Mouse (Mus musculus): Measurements from ENCODE around the gene Casp3. TPM values are rescaled to one million over a fixed set of nuclear protein-coding genes. Genes with fewer than 3 reads are reported as not detected.

The Casp3 gene
- polyA plus RNA-seq, 1 experiment from 2014 or later = 69.4 TPM

DNA sequence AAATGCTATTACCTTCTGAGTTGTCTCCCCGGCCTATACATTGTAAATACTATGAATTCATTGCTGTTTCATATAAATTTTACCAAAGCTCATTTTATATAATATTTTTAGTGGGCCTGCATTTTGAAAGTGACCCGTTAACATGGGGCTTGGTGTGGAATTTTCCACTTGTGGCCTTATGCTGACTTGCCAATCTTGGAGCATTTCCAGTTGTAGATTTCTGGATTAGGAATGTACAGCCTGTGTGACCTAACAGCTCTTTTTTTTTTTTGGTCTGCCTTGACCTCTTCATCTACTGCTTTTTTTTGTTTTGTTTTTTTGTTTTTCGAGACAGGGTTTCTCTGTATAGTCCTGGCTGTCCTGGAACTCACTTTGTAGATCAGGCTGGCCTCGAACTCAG, 13.8 kb downstream of the Casp3 start:
- Histone ChIP-seq H3K36me3 (ENCODE audit: control insufficient read depth, insufficient read depth, low read length) (peaks cover 42% of the 10 kb centered on the region), H3K4me2 (replicated peaks; ENCODE audit: low read depth, low read length) (no peak overlapping the region), H3K4me3 (ENCODE audit: low read length) (no peak overlapping the region), H3K4me1 (ENCODE audit: control insufficient read depth, insufficient read depth, low read length) (no peaks in the 10 kb centered on the region), H3K27me3 (ENCODE audit: control insufficient read depth, insufficient read depth, low read length) (no peaks in the 10 kb centered on the region), H3K9me3 (ENCODE audit: control insufficient read depth, low read length) (no peaks in the 10 kb centered on the region), H3K27ac (ENCODE audit: low read depth, low read length) (no peak overlapping the region), H3K9ac (ENCODE audit: low read depth, low read length) (no peak overlapping the region)
- ATAC-seq (ENCODE audit: low FRiP score, low TSS enrichment) = no peak
- WGBS = 95% methylated on average over 4 of the region's 4 CpGs

- Histone ChIP-seq H3K36me3 (ENCODE audit: control insufficient read depth, insufficient read depth, low read length) (peaks cover 40% of the 10 kb centered on the region), H3K9me3 (ENCODE audit: control insufficient read depth, low read length) (no peaks in the 10 kb centered on the region), H3K4me1 (ENCODE audit: control insufficient read depth, insufficient read depth, low read length) (no peaks in the 10 kb centered on the region), H3K4me2 (replicated peaks; ENCODE audit: low read depth, low read length) (no peak overlapping the region), H3K27ac (ENCODE audit: low read depth, low read length) (0 out of 2 replicates have a peak overlapping the region, but pooled peaks have one; percentile 32), H3K9ac (ENCODE audit: low read depth, low read length) (no peak overlapping the region), H3K27me3 (ENCODE audit: control insufficient read depth, insufficient read depth, low read length) (no peaks in the 10 kb centered on the region), H3K4me3 (ENCODE audit: low read length) (no peak overlapping the region)
- 63% methylated on average over 6 of the region's 6 CpGs for WGBS
- no peak; the same call in 1 of the 2 replicates for ATAC-seq (ENCODE audit: low FRiP score, low TSS enrichment)
Measured at GRCm38 (mm10) chr8:46639010-46639571, 22.0 kb downstream of the Casp3 start.

DNA sequence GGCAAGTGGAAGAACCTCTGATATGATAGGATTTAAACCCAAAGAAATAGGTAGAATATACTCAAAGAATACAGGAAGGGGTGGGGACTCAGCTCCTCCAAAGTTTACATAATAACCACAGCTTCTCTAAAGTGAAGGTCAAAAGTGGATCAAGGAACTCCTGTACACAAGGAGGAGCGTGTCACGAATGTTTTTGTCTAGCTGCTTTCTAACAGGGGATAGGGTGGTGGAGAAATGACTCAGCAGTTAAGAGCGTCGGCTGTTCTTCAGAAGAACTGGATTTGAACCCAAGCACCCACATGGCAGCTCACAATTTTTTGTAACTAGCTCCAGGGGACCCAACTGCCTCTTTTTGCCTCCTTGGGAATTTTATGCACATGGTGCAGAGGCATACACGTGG, 22.8 kb downstream of the Casp3 start:
- Histone ChIP-seq H3K4me3 (ENCODE audit: low read length) (no peak overlapping the region), H3K9ac (ENCODE audit: low read depth, low read length) (no peak overlapping the region), H3K4me1 (ENCODE audit: control insufficient read depth, insufficient read depth, low read length) (no peaks in the 10 kb centered on the region), H3K27ac (ENCODE audit: low read depth, low read length) (no peak overlapping the region), H3K9me3 (ENCODE audit: control insufficient read depth, low read length) (no peaks in the 10 kb centered on the region), H3K4me2 (replicated peaks; ENCODE audit: low read depth, low read length) (no peak overlapping the region), H3K36me3 (ENCODE audit: control insufficient read depth, insufficient read depth, low read length) (peaks cover 33% of the 10 kb centered on the region), H3K27me3 (ENCODE audit: control insufficient read depth, insufficient read depth, low read length) (no peaks in the 10 kb centered on the region)
- ATAC-seq (ENCODE audit: low FRiP score, low TSS enrichment) = no peak
- 94% methylated on average over 5 of the region's 5 CpGs for WGBS

- no peaks in the 10 kb centered on the region for H3K27me3 ChIP-seq (ENCODE audit: control insufficient read depth, insufficient read depth, low read length)
- no peaks in the 10 kb centered on the region for H3K4me1 ChIP-seq (ENCODE audit: control insufficient read depth, insufficient read depth, low read length)
- no peak overlapping the region for H3K4me2 ChIP-seq (replicated peaks; ENCODE audit: low read depth, low read length)
- H3K36me3 ChIP-seq (ENCODE audit: control insufficient read depth, insufficient read depth, low read length) = peaks cover 19% of the 10 kb centered on the region
- no peak for ATAC-seq (ENCODE audit: low FRiP score, low TSS enrichment)
- no peaks in the 10 kb centered on the region for H3K9me3 ChIP-seq (ENCODE audit: control insufficient read depth, low read length)
- 0 out of 2 replicates have a peak overlapping the region, but pooled peaks have one; percentile 1 for H3K9ac ChIP-seq (ENCODE audit: low read depth, low read length)
- H3K4me3 ChIP-seq (ENCODE audit: low read length) = no peak overlapping the region
- H3K27ac ChIP-seq (ENCODE audit: low read depth, low read length) = no peak overlapping the region
- 88% methylated on average over 5 of the region's 5 CpGs for WGBS
Measured at GRCm38 (mm10) chr8:46641272-46641671, 24.2 kb downstream of the Casp3 start.

DNA sequence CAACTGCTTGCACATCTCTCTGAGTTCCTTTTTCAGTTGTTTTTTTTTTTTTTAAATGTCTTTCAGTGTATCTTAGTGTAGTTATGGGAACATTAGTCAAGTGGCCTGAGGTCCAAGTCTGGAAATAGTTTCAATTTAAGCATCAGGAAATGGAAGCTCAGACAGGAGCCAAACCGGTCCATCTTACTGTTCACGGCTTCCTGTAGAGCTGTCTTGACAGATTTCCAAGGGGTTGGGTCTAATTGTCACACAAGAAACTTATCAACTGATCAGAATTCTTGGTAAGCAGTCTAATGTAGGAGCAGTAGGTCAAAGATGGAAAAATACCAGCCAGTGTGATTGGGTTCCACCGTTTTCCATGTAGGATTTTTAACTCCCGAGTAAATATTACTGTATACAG, 31.3 kb downstream of the Casp3 start:
- H3K36me3 ChIP-seq (ENCODE audit: control insufficient read depth, insufficient read depth, low read length) = no peaks in the 10 kb centered on the region
- no peaks in the 10 kb centered on the region for H3K9me3 ChIP-seq (ENCODE audit: control insufficient read depth, low read length)
- H3K27ac ChIP-seq (ENCODE audit: low read depth, low read length) = no peak overlapping the region
- no peak overlapping the region for H3K4me3 ChIP-seq (ENCODE audit: low read length)
- no peak overlapping the region for H3K9ac ChIP-seq (ENCODE audit: low read depth, low read length)
- 0 out of 2 replicates have a peak, but pooled peaks cover 4% of the 10 kb centered on the region for H3K4me1 ChIP-seq (ENCODE audit: control insufficient read depth, insufficient read depth, low read length)
- H3K27me3 ChIP-seq (ENCODE audit: control insufficient read depth, insufficient read depth, low read length) = no peaks in the 10 kb centered on the region
- ATAC-seq (ENCODE audit: low FRiP score, low TSS enrichment) = no peak
- WGBS = 86% methylated on average over 4 of the region's 4 CpGs
- H3K4me2 ChIP-seq (replicated peaks; ENCODE audit: low read depth, low read length) = no peak overlapping the region

- Histone ChIP-seq H3K4me1 (ENCODE audit: control insufficient read depth, insufficient read depth, low read length) (0 out of 2 replicates have a peak, but pooled peaks cover 4% of the 10 kb centered on the region), H3K36me3 (ENCODE audit: control insufficient read depth, insufficient read depth, low read length) (no peaks in the 10 kb centered on the region), H3K4me3 (ENCODE audit: low read length) (no peak overlapping the region), H3K27me3 (ENCODE audit: control insufficient read depth, insufficient read depth, low read length) (no peaks in the 10 kb centered on the region), H3K9ac (ENCODE audit: low read depth, low read length) (no peak overlapping the region), H3K9me3 (ENCODE audit: control insufficient read depth, low read length) (no peaks in the 10 kb centered on the region), H3K27ac (ENCODE audit: low read depth, low read length) (no peak overlapping the region), H3K4me2 (replicated peaks; ENCODE audit: low read depth, low read length) (no peak overlapping the region)
- 52% methylated on average over 9 of the region's 9 CpGs for WGBS
- no peak for ATAC-seq (ENCODE audit: low FRiP score, low TSS enrichment)
Measured at GRCm38 (mm10) chr8:46651872-46652271, 34.8 kb downstream of the Casp3 start.

- ATAC-seq (ENCODE audit: low FRiP score, low TSS enrichment) = no peak
- Histone ChIP-seq H3K4me1 (ENCODE audit: control insufficient read depth, insufficient read depth, low read length) (0 out of 2 replicates have a peak, but pooled peaks cover 4% of the 10 kb centered on the region), H3K27me3 (ENCODE audit: control insufficient read depth, insufficient read depth, low read length) (no peaks in the 10 kb centered on the region), H3K9me3 (ENCODE audit: control insufficient read depth, low read length) (no peaks in the 10 kb centered on the region), H3K36me3 (ENCODE audit: control insufficient read depth, insufficient read depth, low read length) (no peaks in the 10 kb centered on the region), H3K4me2 (replicated peaks; ENCODE audit: low read depth, low read length) (no peak overlapping the region), H3K27ac (ENCODE audit: low read depth, low read length) (no peak overlapping the region), H3K4me3 (ENCODE audit: low read length) (no peak overlapping the region), H3K9ac (ENCODE audit: low read depth, low read length) (no peak overlapping the region)
- 62% methylated on average over 2 of the region's 2 CpGs for WGBS
Measured at GRCm38 (mm10) chr8:46655919-46656318, 38.8 kb downstream of the Casp3 start.

DNA sequence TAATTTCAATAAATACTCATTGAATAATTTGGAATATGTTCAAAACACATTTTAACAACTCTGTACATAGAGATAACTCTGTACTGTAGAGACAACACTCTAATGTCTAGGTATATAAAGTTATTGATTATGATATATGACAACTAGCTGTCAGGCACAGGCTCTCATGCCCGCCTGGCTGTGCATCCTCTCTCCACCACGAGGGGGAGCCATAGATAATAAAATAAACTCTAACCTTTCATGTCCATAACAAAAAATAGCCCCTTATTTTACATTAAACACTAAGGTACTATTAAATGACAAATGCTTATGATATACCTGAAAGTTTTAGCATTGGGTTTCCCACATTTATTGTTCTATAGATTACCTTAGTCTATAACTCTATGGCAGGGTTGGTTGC, 54.4 kb downstream of the Casp3 start:
- no peak overlapping the region for H3K4me3 ChIP-seq (ENCODE audit: low read length)
- no peaks in the 10 kb centered on the region for H3K27me3 ChIP-seq (ENCODE audit: control insufficient read depth, insufficient read depth, low read length)
- H3K4me1 ChIP-seq (ENCODE audit: control insufficient read depth, insufficient read depth, low read length) = no peaks in the 10 kb centered on the region
- no peaks in the 10 kb centered on the region for H3K36me3 ChIP-seq (ENCODE audit: control insufficient read depth, insufficient read depth, low read length)
- ATAC-seq (ENCODE audit: low FRiP score, low TSS enrichment) = no peak
- H3K27ac ChIP-seq (ENCODE audit: low read depth, low read length) = no peak overlapping the region
- no peak overlapping the region for H3K4me2 ChIP-seq (replicated peaks; ENCODE audit: low read depth, low read length)
- no peak overlapping the region for H3K9ac ChIP-seq (ENCODE audit: low read depth, low read length)
- 0% methylated on average over 2 of the region's 2 CpGs for WGBS
- H3K9me3 ChIP-seq (ENCODE audit: control insufficient read depth, low read length) = peaks cover 4% of the 10 kb centered on the region; the same call in 1 of the 2 replicates

GRCm38 (mm10) chr8:46680671-46681365, 63.7 kb downstream of the Casp3 start:
- H3K36me3 ChIP-seq (ENCODE audit: control insufficient read depth, insufficient read depth, low read length) = no peaks in the 10 kb centered on the region
- no peaks in the 10 kb centered on the region for H3K4me1 ChIP-seq (ENCODE audit: control insufficient read depth, insufficient read depth, low read length)
- no peak overlapping the region for H3K9ac ChIP-seq (ENCODE audit: low read depth, low read length)
- H3K27ac ChIP-seq (ENCODE audit: low read depth, low read length) = no peak overlapping the region
- no peak overlapping the region for H3K4me2 ChIP-seq (replicated peaks; ENCODE audit: low read depth, low read length)
- H3K4me3 ChIP-seq (ENCODE audit: low read length) = no peak overlapping the region
- H3K27me3 ChIP-seq (ENCODE audit: control insufficient read depth, insufficient read depth, low read length) = no peaks in the 10 kb centered on the region
- ATAC-seq (ENCODE audit: low FRiP score, low TSS enrichment) = no peak
- no peaks in the 10 kb centered on the region for H3K9me3 ChIP-seq (ENCODE audit: control insufficient read depth, low read length)
- WGBS = 65% methylated on average over 5 of the region's 5 CpGs
